Mouse (Mus musculus): ENCODE results near the gene Ptgis.

DNA sequence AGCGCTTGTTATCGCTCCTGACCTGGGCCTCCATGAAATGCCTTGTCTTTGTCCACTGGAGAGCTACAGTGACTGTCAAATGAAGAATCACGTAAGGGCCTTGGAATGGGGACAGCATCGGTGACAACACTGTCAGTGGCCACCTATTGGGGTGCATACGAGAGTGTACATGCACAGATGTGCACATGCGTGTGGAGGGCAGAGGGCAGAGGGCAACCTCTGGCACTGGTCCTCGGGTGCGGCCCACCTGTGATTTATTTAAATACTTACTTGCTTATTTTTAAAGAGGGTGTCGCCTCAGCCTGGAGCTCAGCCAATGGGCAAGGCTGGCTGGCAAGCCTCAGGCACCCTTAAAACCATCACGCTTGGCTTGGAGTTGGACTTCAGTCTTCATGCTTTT lies 22.0 kb upstream of the Ptgis start:
- TF ChIP-seq CEBPB (IDR thresholded peaks at IDR 0.05; ENCODE audit: low read depth), result no peak
- TF ChIP-seq CTCF (IDR thresholded peaks at IDR 0.05; ENCODE audit: control insufficient read depth, insufficient read depth, insufficient read length), result no peak
